Mouse (Mus musculus) small intestine, adult 2 months (tissue): Measurements from ENCODE around the gene Baiap2l1.

Experiments
- CTCF ChIP-seq: fragments of 200-500 bp; IDR thresholded peaks from 2 replicates; pipeline ENCODE4 v1.5.1; 2012; ENCODE audit warnings: low read depth, mild to moderate bottlenecking, control low read depth, inconsistent platforms, low read length, moderate library complexity, mixed read lengths; ENCODE audit not compliant: insufficient replicate concordance, insufficient read length; ENCODE audit errors: extremely low read depth
- POLR2A ChIP-seq: fragments of 200-500 bp; IDR thresholded peaks from 2 replicates; pipeline ENCODE4 v1.6.1; 2012; ENCODE audit warnings: low read depth, mild to moderate bottlenecking, control low read depth, inconsistent platforms, low read length, moderate library complexity

- TF ChIP-seq POLR2A (no peak), CTCF (no peak)
Observed at GRCm38 (mm10) chr5:144284599-144284998, 73.3 kb downstream of the Baiap2l1 start.
